Mouse (Mus musculus) small intestine, adult 2 months (tissue): ENCODE results near the gene Pdp2. TPM values are rescaled to one million over a fixed set of nuclear protein-coding genes. Genes with fewer than 3 reads are reported as not detected.

ENCODE experiments used
- H3K27ac ChIP-seq: fragments of 200-500 bp; 2 replicates; pipeline ENCODE4 v1.5.1; 2012; ENCODE audit warnings: low read depth, low read length, control low read depth, inconsistent platforms; ENCODE audit not compliant: insufficient read depth
- H3K27me3 ChIP-seq: fragments of 200-500 bp; 2 replicates; pipeline ENCODE4 v1.6.1; 2012; ENCODE audit warnings: mild to moderate bottlenecking, moderate library complexity, low read length, inconsistent platforms; ENCODE audit not compliant: control insufficient read depth, insufficient read depth
- H3K36me3 ChIP-seq: fragments of 200-500 bp; 2 replicates; pipeline ENCODE4 v1.6.1; 2012; ENCODE audit warnings: mild to moderate bottlenecking, low read length, control low read depth, inconsistent platforms; ENCODE audit not compliant: control insufficient read depth, insufficient read depth
- H3K4me1 ChIP-seq: fragments of 200-500 bp; 2 replicates; pipeline ENCODE4 v1.6.1; 2012; ENCODE audit warnings: low read length, inconsistent platforms, mixed read lengths; ENCODE audit not compliant: control insufficient read depth, insufficient read depth, insufficient read length
- H3K4me3 ChIP-seq: fragments of 200-500 bp; 2 replicates; pipeline ENCODE4 v1.5.1; 2012; ENCODE audit warnings: low read depth, mild to moderate bottlenecking, control low read depth, inconsistent platforms, low read length, moderate library complexity
- CTCF ChIP-seq: fragments of 200-500 bp; IDR thresholded peaks from 2 replicates; pipeline ENCODE4 v1.5.1; 2012; ENCODE audit warnings: low read depth, mild to moderate bottlenecking, control low read depth, inconsistent platforms, low read length, moderate library complexity, mixed read lengths; ENCODE audit not compliant: insufficient replicate concordance, insufficient read length; ENCODE audit errors: extremely low read depth
- POLR2A ChIP-seq: fragments of 200-500 bp; IDR thresholded peaks from 2 replicates; pipeline ENCODE4 v1.6.1; 2012; ENCODE audit warnings: low read depth, mild to moderate bottlenecking, control low read depth, inconsistent platforms, low read length, moderate library complexity
- WGBS: fragments of 180-500 bp; shearing (Covaris S2); methylation state at CpG from one replicate; pipeline ENCODE4 v1.1.7; 2018; 5-methylcytosine and 5-hydroxymethylcytosine counted together
- polyA plus RNA-seq: library from polyadenylated mRNA; depleted of rRNA; stranded (reverse); fragments of >200 nt; gene quantifications from 2 replicates; pipeline ENCODE4 v1.2.3, GENCODE M21; 2012

Gene Pdp2
- polyA plus RNA-seq, 1 experiment, result 5.8 TPM

- 94% methylated on average over 21 of the region's 21 CpGs for WGBS
- no peak overlapping the region for H3K4me3 ChIP-seq
Observed at GRCm38 (mm10) chr8:104628402-104628801, 37.2 kb downstream of the Pdp2 start.

GRCm38 (mm10) chr8:104629306-104630110, 38.3 kb downstream of the Pdp2 start:
- Histone ChIP-seq H3K27ac (0 out of 2 replicates have a peak overlapping the region, but pooled peaks have one; percentile 3), H3K27me3 (peaks cover 14% of the 10 kb centered on the region), H3K36me3 (no peaks in the 10 kb centered on the region), H3K4me3 (no peak overlapping the region), H3K4me1 (no peaks in the 10 kb centered on the region; the same call in 1 of the 2 replicates)
- TF ChIP-seq POLR2A (no peak), CTCF (no peak)
- 67% methylated on average over 22 of the region's 22 CpGs for WGBS

More at GRCm38 (mm10) chr8:104628402-104628801, 37.2 kb downstream of the Pdp2 start:
- H3K36me3 ChIP-seq, result no peaks in the 10 kb centered on the region
- TF ChIP-seq CTCF (no peak), POLR2A (no peak)
- H3K27ac ChIP-seq, result no peak overlapping the region
- H3K27me3 ChIP-seq, result peaks cover 14% of the 10 kb centered on the region
- H3K4me1 ChIP-seq, result no peaks in the 10 kb centered on the region; the same call in 1 of the 2 replicates

GRCm38 (mm10) chr8:104630111-104630479, 38.8 kb downstream of the Pdp2 start:
- Histone ChIP-seq H3K27me3 (peaks cover 14% of the 10 kb centered on the region), H3K4me1 (no peaks in the 10 kb centered on the region; the same call in 1 of the 2 replicates), H3K4me3 (peak overlapping the region; percentile 70; the same call in 1 of the 2 replicates), H3K36me3 (no peaks in the 10 kb centered on the region), H3K27ac (no peak overlapping the region)
- WGBS, result 29% methylated on average over 8 of the region's 8 CpGs
- no peak for TF ChIP-seq CTCF
- no peak for TF ChIP-seq POLR2A

- peak overlapping the region; percentile 70 for H3K4me3 ChIP-seq
- no peak overlapping the region for H3K27ac ChIP-seq
- H3K36me3 ChIP-seq, result no peaks in the 10 kb centered on the region
- TF ChIP-seq CTCF (no peak), POLR2A (no peak)
- 4% methylated on average over 36 of the region's 36 CpGs for WGBS
- peaks cover 14% of the 10 kb centered on the region for H3K27me3 ChIP-seq
- no peaks in the 10 kb centered on the region; the same call in 1 of the 2 replicates for H3K4me1 ChIP-seq
Observed at GRCm38 (mm10) chr8:104630574-104630973, 39.3 kb downstream of the Pdp2 start.

GRCm38 (mm10) chr8:104630981-104631663, 39.9 kb downstream of the Pdp2 start, which contains the start of gene Rrad:
TSS of gene Rrad (minus strand) at chr8:104631327.
- no peak for TF ChIP-seq POLR2A
- no peak for TF ChIP-seq CTCF
- H3K27ac ChIP-seq, result peak within 1 kb of the TSS; percentile 35; the same call in 1 of the 2 replicates
- peak within 1 kb of the TSS; percentile 70 for H3K4me3 ChIP-seq
- H3K36me3 ChIP-seq, result no peaks in the 10 kb centered on the region
- peaks cover 14% of the 10 kb centered on the region for H3K27me3 ChIP-seq
- 2% methylated on average over 28 of the region's 28 CpGs for WGBS
- H3K4me1 ChIP-seq, result no peaks in the 10 kb centered on the region; the same call in 1 of the 2 replicates

- Histone ChIP-seq H3K36me3 (no peaks in the 10 kb centered on the region), H3K27ac (peak overlapping the region; percentile 35; the same call in 1 of the 2 replicates), H3K4me3 (no peak overlapping the region), H3K27me3 (peaks cover 14% of the 10 kb centered on the region), H3K4me1 (no peaks in the 10 kb centered on the region; the same call in 1 of the 2 replicates)
- WGBS, result 57% methylated on average over 5 of the region's 5 CpGs
- no peak for TF ChIP-seq POLR2A
- TF ChIP-seq CTCF, result no peak
Observed at GRCm38 (mm10) chr8:104631975-104632374, 40.7 kb downstream of the Pdp2 start.

GRCm38 (mm10) chr8:104632486-104632885, 41.2 kb downstream of the Pdp2 start:
- Histone ChIP-seq H3K27ac (no peak overlapping the region), H3K36me3 (no peaks in the 10 kb centered on the region), H3K4me1 (no peaks in the 10 kb centered on the region; the same call in 1 of the 2 replicates), H3K4me3 (no peak overlapping the region), H3K27me3 (peaks cover 14% of the 10 kb centered on the region)
- 79% methylated on average over 6 of the region's 6 CpGs for WGBS
- TF ChIP-seq POLR2A (no peak), CTCF (no peak)
